Mouse (Mus musculus) left cerebral cortex, postnatal 4 days (tissue): ENCODE data around the gene Gm10392. TPM values are rescaled to one million over a fixed set of nuclear protein-coding genes. Genes with fewer than 3 reads are reported as not detected.
A peak's percentile ranks its signal among the peaks of the same experiment; 100 is the strongest.

ENCODE experiments used
- DNase-seq: peaks from one replicate; pipeline ENCODE4 v3.0.0-alpha.2; 2022
- intact Hi-C: fragments of 180-260 bp; cut with DNase I; formaldehyde crosslinking; loops from one replicate; pipeline ENCODE4 v1.15.1; 2025
- total RNA-seq, 2 experiments: library from RNA; stranded (reverse); gene quantifications; 2 replicates each; pipeline ENCODE4 v1.2.3; 2021

Gm10392 gene
- total RNA-seq, 2 experiments from 2014 or later = not detected

GRCm38 (mm10) chr11:77492911-77493332 is 26.1 kb downstream of the Gm10392 start:
- intact Hi-C loops = no loop called here
- DNase-seq = peak; percentile 93

DNA sequence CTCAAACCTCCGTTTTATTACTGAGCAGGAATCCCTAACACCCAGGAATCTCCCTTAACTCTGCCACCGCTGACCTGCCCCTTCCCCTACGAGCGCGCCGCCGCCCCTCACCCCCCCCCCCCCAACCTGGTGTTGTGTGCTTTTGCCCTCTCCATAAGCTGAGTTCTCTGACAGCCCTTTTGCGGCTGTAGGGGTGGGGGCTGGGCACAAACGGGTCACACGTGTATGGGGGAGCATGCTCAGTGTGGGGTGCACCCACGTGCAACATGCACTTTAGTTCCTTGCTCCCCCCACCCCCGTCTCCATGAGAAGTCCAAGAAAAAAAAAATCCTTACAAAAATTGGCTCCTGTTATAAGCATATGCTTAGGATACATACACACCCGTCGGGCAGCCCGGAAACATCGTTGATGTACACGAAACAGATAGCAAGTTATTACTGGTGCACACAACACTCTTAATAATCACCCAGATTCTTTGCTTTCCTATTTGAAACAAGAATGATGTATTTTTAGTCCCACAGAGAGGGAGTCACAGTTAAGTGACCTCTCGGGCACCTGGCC is 26.6 kb downstream of the Gm10392 start:
- intact Hi-C loops = no loop called here
- peak; percentile 43 for DNase-seq

DNA sequence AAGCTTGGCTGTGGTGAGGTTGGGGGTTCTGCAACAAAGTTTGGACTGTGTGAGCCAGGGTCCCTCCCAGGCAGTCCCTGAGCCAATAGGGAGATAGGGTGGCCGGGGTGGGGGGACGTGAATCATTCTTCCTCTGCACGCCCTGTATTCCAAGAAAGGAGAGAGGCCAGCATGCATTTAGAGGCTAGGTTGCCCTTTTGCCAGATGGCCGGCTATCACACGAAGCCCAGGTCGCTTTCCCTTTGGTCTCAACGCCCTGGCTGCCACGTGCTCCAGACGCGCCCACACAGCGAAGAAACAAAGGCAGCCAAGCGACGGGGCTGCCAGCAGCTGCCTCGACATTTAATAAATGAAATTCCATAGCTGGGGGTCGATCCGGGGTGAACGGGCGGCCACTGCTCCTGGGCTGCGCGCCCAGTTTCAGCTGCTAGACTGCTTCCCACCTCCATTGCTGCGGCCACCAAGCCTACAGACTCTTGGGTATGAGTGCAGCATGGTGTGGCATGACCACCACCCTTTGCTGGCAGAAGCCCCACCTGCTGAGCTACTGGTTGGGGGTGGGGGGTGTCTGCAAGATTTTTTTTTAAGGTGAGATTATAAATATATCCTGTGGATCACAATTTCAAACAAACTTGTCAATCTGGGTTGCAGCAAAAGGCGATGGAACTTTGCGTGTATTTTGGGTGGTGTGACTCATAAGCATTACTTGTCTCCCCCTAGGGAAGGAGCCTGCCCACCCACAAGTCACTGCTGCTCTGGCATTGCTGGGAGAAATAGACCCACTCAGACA is 27.3 kb downstream of the Gm10392 start:
- peak; percentile 70 for DNase-seq
- intact Hi-C loops = no loop called here

DNA sequence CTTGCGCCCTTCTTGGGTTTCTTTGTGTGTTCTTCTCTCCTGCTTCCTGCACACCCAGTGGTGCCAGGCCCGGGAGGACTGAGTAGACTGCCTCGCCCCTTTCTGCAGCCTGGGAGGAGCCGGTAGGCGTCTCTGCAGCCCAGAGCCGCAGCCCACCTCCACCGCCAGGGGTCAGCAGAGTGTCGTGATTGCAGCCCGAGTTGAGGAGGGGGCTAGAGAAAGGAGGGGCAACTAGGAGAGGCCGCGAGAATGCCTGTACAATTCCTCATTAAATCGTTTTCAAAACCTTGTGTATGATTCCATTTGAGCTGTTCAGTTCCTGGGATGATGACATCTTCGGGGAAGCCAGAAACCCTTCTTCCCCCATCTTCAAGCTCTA is 27.9 kb downstream of the Gm10392 start:
- intact Hi-C loops = no loop called here
- DNase-seq = peak; percentile 97

- intact Hi-C loops = no loop called here
- DNase-seq = no peak
Observed at GRCm38 (mm10) chr11:77490451-77490850, 28.5 kb downstream of the Gm10392 start.

- intact Hi-C loops = loop anchor here (10.0 kb wide), 1 partner anchor 385 kb away; no protein-coding TSS in a partner anchor
- DNase-seq = peak; percentile 86
Observed at GRCm38 (mm10) chr11:77489591-77490235, 29.3 kb downstream of the Gm10392 start, which contains the start of gene Ankrd13b. TSS of gene Ankrd13b (minus strand) at chr11:77489678.

DNA sequence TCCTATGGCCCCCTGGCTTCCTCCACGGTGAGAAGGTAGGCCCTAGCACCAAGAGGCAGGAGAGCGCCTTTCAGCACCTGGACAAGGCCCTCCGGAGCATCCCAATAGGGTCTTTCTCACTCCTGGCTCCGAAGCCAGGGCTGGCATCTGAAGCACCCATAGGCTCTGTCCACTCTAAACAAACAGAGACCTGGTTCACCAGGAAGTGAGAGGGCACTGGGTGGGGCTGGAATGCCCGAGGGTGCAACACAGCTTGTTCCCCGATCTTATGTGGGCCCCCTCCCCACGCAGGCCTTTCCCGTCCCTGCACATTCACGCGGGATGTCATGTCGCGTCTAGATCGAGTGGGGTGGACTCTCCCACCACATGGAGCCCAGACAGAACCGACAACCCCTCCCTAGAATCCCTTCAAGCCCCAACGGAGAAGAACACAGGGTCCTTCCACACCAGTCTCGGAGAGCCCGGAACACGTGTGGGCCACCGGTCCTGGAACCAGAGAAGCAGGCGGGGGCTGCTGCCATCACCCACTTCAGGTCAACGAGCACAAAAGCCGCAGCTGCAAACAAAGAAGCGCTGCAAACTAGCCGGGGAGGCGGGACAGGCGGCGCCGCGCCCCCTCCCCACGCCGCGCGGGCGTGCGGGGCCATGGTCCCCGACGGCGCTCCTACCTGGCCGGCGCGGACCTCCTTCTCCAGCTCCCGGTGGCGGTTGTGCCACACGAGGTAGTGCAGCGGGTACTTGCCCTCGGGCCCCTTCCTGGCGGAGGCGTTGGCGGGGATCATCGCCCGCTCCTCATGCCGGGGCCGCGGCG is 30.0 kb downstream of the Gm10392 start:
- DNase-seq = no peak
- intact Hi-C loops = loop anchor here (10.0 kb wide), 1 partner anchor 384 kb away; no protein-coding TSS in a partner anchor

GRCm38 (mm10) chr11:77486798-77487197 is 32.2 kb downstream of the Gm10392 start:
- peak; percentile 84 for DNase-seq
- intact Hi-C loops = loop anchor here (10.0 kb wide), 1 partner anchor 382 kb away; no protein-coding TSS in a partner anchor

- intact Hi-C loops = loop anchor here (10.0 kb wide), 1 partner anchor 380 kb away; no protein-coding TSS in a partner anchor
Observed at GRCm38 (mm10) chr11:77485229-77485628, 33.8 kb downstream of the Gm10392 start.

DNA sequence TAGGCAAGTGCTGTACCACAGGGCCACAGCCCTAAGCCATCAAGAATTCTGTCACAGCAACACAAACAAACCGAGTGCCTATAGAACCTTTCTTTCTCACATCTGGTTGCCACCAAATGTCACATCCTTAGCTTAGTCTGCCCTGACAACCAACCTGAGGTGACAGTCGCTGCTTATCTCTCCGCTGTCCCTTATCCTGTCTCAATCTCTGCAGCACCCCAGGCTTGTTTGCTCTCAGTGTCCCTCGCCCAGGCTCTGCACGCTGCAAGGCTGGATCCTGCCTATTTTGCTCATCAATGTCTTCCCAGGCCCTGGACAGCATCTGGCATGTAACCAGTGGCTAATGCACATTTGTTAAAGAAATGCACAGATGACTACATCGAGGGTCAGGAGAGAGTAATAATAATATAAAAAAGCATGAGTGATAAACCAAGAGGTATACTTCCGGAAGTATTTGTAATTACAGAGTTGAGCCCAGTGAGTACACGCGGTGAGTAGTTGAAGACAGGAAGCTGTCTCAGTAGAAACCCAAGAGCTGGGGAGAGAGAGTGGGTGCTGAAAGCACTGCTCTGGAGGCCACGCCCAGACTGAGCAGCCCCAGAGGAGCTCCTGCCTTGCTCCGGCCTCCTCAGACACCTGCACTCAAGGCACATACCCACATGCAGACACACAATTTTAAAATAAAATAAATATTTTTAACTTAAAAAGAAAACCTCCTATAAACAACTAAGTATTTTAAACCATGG is 35.3 kb downstream of the Gm10392 start:
- DNase-seq = no peak
- intact Hi-C loops = loop anchor here (10.0 kb wide), 1 partner anchor 379 kb away; no protein-coding TSS in a partner anchor

More at GRCm38 (mm10) chr11:77485229-77485628, 33.8 kb downstream of the Gm10392 start:
- DNase-seq = peak; percentile 65

- DNase-seq = no peak
- intact Hi-C loops = loop anchor here (10.0 kb wide), 1 partner anchor 378 kb away; no protein-coding TSS in a partner anchor
Observed at GRCm38 (mm10) chr11:77483043-77483442, 36.0 kb downstream of the Gm10392 start.

DNA sequence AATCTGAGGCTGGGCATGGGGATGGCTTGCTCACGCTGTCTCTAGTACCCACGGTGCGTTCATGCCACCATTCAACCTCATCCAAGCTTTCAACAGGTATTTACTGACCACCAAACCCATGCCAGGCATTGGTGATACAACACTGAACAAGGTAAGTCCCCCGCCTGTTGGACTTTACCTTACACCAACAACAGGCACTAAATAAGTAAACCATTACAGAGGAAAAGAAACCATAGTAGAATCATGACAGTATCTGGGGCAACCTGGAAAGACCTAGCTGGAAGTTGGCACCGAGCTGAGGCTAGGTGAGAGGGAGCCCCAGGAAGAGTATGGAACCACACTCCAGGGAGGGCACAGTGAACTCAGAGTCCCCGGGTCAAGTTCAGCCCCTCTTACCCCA is 42.1 kb downstream of the Gm10392 start:
- DNase-seq = no peak
- intact Hi-C loops = no loop called here

DNA sequence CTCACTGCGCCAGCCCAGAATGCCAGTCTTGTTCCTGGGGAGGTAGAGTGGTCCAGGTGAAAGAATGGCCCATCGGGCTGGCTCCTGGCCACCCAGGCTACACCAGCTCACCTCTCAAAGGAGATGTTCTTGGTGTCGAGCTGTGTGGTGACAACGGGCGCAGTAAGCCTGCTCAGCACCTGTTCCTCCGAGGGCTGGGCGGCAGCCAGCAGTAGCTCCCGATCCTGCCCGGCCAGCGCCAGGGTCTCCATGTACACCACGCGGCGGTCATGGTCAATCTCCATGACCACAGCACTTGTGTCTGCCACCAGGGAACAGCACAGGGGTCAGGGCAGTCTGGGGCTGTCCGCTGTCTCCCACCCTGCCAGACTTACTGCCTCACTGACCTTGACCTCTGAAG is 42.8 kb downstream of the Gm10392 start:
- no peak for DNase-seq
- intact Hi-C loops = no loop called here

- DNase-seq = no peak
- intact Hi-C loops = no loop called here
Observed at GRCm38 (mm10) chr11:77472775-77473174, 46.2 kb downstream of the Gm10392 start.

DNA sequence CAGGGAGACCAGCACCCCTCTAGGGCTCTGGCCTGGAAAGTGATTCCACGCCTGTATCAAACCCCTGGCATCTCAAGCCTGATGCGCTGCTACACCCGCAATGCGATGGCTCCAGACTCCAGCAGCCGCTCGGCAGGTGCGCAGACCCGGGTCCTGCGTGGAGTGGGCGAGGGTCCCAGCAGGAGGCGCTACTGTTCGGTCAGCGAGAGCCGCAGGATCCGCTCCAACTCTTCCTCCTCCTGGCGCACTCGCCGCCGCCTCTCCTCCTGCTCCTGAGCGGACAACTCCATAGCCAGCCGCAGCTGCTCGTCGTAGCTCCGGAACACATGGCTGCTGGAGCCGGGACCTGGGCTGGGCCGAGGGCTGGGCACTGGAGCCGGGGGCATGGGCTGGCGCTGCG is 47.6 kb downstream of the Gm10392 start:
- intact Hi-C loops = no loop called here
- DNase-seq = no peak

DNA sequence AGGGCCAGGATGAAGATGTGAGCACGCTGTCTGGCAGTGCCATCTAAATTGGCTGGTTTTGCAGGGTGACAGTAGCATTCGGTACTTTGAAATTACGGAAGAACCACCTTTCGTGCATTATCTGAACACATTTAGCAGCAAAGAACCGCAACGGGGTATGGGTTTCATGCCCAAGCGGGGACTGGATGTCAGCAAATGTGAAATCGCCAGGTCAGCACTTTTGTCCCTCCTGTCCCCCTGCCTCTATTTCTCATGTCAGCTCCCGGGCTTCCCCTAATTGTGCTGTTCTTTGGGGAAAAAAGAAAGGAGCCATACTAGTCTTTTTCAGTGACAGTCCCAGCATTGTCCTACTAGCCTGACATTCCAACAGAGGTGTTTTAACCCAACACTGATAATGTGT is 50.6 kb downstream of the Gm10392 start:
- intact Hi-C loops = loop anchor here (10.0 kb wide), 1 partner anchor 134 kb away; no protein-coding TSS in a partner anchor
- DNase-seq = no peak

DNA sequence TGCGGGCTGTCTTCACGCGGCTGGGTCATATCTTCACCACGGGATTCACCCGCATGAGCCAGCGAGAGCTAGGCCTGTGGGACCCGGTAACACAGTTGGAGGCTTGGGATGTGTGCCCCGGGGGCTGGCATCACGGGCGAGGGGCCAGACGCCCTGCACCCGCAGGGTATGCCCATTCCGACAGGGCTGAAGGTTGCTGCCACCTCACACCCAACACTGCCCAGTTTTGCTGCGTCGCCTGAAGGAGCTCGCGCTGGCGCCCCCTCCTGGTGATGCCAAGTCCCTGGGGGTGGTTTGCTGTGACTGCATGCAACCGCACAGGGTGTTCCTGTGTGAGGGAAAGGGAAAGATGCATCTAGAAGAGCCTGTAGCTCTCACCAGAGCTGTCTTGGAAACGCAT is 51.2 kb downstream of the Gm10392 start:
- peak; percentile 75 for DNase-seq
- intact Hi-C loops = loop anchor here (10.0 kb wide), 1 partner anchor 133 kb away; no protein-coding TSS in a partner anchor

GRCm38 (mm10) chr11:77467157-77467556 is 51.8 kb downstream of the Gm10392 start:
- DNase-seq = peak; percentile 59
- intact Hi-C loops = loop anchor here (10.0 kb wide), 1 partner anchor 132 kb away; no protein-coding TSS in a partner anchor
